Mouse (Mus musculus) layer of hippocampus, adult 18-20 months (tissue): ENCODE data around the gene Best3. TPM values are rescaled to one million over a fixed set of nuclear protein-coding genes. Genes with fewer than 3 reads are reported as not detected.
A peak's percentile ranks its signal among the peaks of the same experiment; 100 is the strongest.
"Not testable (repeated sequence)": the region's sequence is repeated elsewhere in the genome, so short reads cannot be mapped to it uniquely, and the experiment has no call there.

ENCODE experiments used
- DNase-seq, 2 experiments: peaks; one replicate each; pipeline ENCODE4 v3.0.0; 2022; ENCODE audit warnings: low spot score in 2 of 2
- total RNA-seq, 2 experiments: library from RNA; stranded (reverse); gene quantifications; 2 replicates each; pipeline ENCODE4 v1.2.3; 2021

Best3 gene
- total RNA-seq, 2 experiments from 2014 or later: 1.6 to 2.0 TPM

DNA sequence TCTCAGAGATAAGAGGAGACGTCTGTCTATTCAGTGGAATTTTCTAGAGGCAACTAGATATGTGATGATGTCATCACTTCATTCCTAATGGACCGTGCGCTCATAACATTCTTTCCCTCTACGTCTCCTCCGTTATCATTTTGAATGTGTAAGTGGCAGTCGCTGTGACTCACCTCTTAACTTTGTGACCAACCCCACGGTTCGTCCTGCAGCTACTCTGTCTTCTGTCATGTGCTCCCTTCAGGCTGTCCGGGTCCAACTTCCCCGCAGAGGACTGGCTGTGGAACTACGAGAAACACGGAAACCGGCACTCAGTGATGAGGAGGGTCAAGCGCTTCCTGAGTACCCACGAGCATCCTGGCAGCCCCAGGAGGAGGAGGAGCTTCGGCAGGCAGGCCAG, 37.6 kb downstream of the Best3 start:
- DNase-seq: no peak

DNA sequence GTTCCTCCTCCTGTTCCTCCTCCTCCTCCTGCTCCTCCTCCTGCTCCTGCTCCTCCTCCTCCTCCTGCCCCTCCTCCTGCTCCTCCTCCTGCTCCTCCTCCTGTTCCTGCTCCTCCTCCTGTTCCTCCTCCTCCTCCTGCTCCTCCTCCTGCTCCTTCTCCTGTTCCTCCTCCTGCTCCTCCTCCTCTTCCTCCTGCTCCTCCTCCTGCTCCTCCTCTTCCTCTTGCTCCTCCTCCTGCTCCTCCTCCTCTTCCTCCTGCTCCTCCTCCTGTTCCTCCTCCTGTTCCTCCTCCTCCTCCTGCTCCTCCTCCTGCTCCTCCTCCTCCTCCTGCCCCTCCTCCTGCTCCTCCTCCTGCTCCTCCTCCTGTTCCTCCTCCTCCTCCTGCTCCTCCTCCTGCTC, 39.7 kb downstream of the Best3 start:
- not testable (repeated sequence) for DNase-seq

DNA sequence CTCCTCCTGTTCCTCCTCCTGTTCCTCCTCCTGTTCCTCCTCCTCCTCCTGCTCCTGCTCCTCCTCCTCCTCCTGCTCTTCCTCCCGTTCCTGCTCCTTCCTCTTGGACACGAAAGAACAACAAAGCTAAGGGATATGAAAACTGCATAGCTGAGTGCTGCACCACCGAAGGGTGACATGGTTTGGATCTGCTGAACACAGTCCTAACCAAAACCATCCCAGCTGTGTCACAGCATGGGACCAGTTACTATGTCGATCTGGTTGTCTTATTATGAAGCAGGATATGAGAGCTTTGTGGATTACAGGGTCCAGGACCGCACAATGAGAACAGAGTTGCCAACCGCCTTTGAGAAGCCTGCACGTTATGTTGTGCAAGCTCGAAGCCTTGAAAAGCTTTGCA, 40.1 kb downstream of the Best3 start:
- no peak for DNase-seq

DNA sequence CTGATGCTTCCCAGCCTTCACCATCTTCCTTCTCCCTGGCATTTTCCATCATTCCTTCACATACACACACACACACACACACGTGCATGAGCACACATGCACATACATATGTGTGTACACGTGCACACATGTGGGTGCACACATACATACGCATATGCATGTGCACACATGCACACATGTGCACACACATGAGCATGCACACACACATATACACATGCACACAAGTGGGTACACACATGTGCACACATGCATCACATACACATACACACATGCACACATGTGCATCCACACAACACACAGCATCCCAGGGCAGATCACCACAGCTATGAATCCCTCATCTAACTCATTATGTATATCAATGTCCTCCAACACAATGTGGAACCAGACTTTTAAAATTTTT, 45.0 kb downstream of the Best3 start:
- no peak for DNase-seq

DNA sequence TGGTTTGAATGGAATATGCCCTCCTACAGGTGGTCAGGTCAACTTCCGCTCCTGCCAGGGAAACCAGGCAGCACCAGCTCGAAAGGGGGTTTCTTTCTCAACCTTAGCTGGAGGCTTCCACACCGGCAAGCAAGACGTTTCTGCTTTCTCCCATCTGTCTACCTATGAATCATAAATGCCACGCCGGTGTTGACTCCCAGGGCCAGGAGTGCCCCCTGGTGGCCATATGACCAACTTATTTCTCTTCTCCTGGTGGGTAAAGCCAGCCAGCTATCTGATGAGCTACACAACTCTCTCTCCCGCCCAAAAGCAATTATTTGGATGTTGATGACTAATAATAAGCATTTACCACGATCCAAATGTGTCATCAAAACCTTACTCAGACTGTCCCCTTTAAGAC, 47.7 kb downstream of the Best3 start:
- DNase-seq: peak; percentile 76 to 90

DNA sequence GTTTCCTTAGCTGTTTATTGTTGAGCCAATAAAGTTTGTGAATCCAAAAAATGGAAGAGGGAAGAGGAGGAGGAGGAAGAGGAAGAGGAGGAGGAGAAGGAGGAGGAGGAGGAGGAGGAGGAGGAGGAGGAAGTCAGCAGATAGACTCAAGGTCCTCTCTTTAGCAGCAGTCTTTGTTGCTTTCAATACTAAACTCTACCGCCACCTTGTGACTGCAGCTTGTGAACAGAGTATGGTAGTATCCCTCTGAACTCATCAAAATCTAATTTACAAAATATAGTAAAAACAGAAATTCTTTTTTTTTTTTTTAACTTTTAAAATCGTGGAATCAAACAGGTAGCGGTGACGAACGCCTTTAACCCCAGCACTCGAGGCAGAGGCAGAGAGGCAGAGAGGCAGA, 54.2 kb downstream of the Best3 start:
- DNase-seq: peak in 1 of 2 experiments; percentile 57

DNA sequence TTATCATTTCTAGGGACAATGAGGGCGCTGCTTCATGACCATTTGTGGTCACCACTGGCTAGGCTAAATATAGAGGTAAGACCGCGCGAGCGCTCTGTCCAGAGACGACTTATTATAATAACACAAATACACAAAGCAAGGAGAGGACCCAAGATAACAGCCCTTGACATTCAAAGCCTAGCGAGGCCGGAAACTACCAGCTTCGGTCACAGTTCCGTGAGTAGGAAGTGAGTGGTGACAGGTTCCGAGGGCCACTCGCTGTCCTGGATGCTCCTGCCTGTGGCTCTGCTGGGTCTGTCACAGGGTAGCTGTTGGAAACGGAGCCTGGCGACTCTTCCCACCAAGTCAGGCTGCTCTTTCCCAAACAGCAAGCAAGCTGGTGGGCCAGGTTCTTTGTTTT, 56.2 kb downstream of the Best3 start:
- DNase-seq: no peak

DNA sequence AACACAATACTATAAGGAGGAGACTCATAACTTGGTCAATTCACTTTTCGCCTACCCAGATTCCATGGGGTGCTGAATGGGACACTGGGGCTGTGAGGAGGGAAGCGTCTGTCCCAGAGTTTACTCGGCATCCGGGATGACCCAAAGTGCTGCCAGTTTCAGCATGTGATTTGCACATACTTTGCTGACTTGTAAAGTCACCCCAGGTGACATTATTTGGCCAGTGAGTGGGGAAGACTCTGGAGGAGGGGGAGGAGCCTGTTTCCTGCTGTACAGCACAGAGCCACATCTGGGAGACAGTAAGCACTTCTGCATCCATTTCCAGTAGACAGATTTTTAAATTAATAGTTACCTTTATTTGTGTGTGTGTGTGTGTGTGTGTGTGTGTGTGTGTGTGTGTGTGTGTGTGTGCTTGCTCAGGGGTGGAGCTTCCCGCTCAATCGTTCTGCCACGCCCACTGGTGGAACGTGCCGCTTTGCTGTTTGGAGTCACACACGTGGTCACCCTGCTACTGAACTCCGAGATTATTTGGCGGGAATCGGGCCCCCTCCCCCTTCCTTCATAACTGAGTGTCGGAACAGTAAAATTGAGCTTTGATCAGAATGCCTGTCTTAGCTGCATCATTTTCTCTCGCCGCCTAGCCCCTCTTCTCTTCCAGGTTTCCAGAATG, 57.5 kb downstream of the Best3 start:
- DNase-seq: not testable (repeated sequence)

DNA sequence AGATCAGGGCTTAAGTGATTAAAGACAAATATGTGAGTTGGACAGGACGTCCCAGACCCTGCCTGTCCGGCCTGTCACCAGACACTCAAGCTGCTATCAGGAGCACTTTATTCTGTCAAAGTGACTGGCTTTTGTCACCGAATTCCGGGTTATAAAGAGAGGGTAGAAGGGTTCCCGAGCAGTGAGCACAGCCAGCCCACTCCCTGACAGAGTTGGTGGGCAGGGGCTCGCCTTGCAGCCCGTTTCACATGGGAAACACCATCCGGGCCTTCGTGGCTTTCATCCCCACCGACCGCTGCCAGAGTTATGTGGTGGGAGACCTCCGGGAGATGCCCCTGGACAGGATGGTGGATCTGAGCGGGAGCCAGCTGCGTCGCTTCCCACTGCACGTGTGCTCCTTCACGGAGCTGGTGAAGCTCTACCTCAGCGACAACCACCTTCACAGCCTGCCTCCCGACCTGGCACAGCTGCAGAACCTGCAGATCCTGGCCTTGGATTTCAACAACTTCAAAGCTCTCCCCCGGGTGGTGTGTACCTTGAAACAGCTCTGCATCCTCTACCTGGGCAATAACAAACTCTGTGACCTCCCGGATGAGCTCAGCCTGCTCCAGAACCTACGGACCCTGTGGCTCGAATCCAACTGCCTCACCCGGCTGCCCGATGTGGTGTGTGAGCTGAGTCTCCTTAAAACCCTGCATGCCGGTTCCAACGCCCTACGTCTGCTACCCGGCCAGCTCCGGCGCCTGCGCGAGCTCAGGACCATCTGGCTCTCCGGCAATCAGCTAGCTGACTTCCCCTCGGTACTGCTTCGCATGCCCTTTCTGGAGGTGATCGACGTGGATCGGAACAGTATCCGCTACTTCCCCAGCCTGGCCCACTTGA, 59.3 kb downstream of the Best3 start, which contains the start of gene Lrrc10:
Gene Lrrc10 (plus strand): TSS at position 167 of the 882 bp plus-strand sequence.
- DNase-seq: peak; percentile 50 to 69

DNA sequence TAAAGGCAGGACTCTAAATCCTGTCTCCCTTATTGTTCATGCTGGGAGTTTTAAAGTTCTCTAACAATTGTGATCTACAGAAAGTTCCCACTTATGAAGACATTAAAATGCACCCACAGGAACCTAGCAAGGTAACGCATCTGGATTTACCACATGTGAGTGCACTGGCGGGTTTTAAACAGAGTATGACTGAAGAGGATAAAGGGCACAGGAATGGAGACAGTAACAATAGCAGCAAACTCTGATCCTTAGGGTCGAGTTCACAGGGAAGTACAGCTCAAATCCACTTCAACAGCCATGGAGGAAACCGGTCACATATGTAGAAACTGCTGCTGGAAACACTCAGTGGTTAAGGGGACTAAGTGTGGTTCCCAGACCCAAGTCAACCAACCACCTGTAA, 63.1 kb downstream of the Best3 start:
- DNase-seq: no peak

DNA sequence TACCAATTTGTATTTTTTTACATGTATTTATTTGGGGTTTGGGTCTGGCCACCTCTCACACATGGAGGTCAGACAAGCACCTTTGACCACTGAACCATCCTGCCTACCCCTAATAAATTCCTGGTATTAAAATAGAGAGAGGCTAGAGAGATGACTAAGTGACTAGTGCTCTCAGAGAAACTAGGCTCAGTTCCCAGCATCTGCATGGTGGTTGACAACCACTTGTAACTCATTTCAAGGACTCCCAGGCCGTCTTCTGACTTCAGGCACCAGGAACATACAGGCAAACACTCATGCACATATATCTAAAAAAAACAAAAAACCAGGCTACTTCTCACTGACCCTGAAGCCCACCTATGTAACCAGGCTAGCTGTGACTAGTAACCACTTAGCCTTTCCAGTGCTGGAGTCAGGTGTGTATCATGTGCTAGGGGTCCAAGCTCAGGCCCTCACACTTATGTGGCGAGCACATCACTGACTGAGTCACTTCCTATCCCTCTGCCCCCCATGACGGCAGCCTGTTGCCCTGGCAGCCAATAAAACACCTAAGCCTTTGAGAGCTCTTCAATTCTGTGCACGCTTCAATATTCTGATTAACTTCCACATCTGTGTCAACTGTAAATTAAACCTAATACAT, 64.0 kb downstream of the Best3 start:
- DNase-seq: no peak

DNA sequence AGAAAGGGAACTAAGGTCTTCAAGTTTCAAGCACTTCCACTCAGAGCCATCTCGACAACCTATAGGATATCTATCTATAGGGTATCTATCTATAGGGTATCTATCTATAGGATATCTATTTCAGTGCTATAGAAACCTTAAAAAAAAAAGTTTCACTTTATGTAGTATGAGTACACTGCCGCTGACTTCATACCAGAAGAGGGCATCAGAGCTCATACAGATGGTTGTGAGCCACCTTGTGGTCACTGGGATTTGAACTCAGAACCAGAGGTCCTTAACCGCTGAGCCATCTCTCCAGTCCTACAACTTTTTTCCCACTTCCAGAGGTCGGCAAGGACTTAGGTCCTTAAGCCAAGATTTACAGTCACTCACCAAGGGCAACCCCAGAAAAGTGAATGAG, 69.6 kb downstream of the Best3 start:
- DNase-seq: no peak

DNA sequence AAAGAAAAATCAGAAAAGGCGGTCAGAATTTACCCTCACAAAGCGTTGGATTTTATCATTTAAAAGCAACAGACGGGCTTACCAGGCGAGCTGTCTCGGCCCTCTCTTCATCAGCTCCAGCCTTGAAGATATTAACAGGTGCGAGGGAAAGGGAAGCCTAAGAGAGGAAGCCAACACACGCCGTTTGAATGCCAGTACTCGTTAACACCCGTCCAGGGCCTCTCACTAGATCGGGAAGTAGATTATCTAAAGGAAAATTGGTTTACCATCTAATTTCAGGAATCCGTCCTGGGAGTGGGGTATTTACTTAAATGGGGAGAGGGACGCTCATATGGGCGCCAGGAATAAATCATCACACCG, 76.8 kb downstream of the Best3 start:
- no peak for DNase-seq

DNA sequence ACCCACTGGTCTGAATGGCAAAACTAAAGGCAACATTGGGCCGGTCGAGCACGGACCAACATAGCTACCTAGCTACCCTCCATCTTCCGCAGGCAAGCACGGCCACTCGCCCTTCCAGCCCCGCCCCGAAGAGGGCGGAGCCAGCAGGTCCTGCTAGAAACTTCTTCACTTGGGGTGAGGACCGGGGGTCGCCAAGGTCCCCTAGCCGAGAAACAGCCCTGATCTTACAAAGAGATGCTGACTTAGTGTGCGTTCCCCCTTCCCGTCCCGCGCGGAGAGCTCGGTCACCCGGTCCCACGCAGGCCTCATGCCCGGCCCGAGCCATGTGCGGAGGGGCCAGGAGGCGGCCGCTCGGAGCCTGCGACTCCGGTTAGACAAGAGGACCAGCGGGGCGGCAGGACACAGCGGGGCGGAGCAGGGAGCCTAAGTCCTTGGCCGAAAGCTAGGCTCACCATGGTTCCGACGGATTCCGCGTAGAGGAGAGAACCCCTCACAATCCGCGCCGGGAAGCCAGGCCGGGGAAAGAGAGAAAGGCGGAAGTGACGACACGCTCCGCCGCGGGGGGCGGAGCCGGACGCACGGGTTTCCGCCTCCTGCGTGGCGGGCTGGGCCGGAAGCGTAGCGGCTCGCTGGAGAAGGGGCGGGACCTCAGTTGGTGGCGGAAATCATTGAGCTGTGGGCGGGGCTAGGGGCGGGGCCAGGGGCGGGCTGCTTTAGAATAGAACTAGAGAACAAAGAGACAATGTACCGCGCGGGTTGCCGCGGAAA, 77.3 kb downstream of the Best3 start, which contains the start of gene Cct2:
Gene Cct2 (minus strand): TSS at position 561 of the 768 bp plus-strand sequence.
- peak; percentile 82 to 92 for DNase-seq

DNA sequence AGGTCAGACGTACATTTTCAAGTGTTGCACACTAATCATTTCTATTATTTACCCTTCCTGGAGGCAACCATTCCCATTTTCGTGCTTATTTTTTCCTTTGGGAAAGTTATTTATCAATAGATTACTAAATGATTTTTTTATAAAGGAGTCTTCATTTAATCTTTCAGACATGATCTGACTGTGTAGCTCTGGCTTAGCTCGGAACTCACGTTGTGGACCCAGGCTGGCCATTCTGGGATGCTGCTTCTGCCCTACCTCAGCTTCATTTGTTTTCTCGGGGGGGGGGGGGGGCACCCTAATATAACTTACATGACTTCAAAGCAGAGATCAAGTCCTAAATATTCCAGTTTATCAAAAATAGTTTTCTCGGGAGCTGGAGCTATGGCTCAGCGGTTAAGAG, 78.0 kb downstream of the Best3 start:
- DNase-seq: no peak

DNA sequence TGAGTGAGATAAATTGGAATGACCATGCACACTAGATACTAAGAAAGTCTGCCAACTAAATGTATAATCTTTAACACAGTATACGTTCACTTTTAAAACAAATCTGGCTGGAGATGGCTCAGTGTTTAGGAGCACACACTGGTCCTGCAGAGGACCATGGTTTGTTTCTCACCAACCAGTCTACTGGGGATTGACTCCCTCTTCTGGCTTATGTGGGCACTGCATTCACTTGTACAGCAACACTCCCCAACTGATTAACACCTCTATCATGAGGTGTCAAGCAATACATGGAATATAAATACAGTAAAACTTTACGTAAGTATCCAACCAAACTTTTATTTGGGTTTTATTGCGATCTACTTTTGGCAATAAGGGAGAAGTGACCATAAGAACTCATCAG, 83.0 kb downstream of the Best3 start:
- no peak for DNase-seq

DNA sequence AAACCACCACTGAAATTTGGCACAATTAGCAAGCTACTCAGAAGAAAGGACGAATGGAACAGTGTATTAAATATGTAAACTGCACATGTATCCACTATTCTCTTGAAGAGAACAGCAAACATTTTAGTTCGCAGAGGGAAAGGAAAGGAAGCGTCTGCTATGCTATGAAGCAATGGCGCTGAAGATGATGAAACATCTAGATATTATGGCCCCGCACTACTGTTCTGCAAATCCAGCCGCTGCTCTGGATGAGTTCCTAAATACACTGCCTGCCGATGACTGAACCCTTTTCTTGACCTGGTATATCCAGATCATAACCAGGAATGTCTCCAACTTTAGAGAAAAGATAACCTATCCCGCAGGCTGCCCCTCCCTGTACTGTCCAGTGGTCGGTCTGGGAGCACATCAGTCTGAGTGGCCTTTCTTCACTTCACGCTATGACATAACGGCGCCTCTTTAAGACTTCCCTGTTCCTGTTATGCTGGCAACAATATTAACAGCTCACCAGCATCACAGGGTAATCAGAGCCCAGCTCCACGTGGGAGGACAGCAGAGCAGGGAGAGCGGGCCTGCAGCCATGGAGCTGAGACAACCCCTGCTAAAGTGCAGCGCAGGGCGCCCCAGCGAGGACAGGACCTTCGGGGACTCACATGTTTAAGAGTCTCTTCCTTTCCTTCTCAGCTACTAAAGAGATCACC, 86.2 kb downstream of the Best3 start:
- DNase-seq: peak in 1 of 2 experiments; percentile 24

DNA sequence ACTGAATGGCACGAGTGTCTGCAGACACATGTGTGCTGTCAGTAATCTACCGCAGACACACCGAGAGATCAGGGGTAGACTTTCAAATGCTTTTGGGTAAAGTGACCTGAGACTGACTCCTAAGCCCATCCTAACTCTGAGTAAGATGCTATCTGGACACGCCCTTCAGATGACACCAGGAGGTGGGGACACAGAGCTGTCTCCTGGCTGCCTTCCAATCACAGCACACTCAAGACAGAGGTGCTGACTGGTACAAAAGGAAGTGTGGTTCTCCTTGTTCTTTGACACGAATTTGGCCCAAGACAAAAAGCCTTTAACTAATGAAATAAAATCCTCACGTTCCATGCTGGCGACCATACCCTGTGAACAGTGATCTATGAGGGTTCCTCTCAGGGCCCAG, 87.1 kb downstream of the Best3 start:
- no peak for DNase-seq
